Mouse (Mus musculus) midbrain, postnatal 0 days (tissue): ENCODE data around the gene Iscu. TPM values are rescaled to one million over a fixed set of nuclear protein-coding genes. Genes with fewer than 3 reads are reported as not detected.

Experiments
- ATAC-seq: fragments of 200-750 bp; cut with Nextera tagmentation; 2 replicates; pipeline ENCODE4 v1.8.0; 2017; ENCODE audit warnings: moderate number of reproducible peaks, mild to moderate bottlenecking, moderate TSS enrichment, moderate library complexity; ENCODE audit not compliant: low FRiP score
- DNase-seq: peaks from one replicate; pipeline ENCODE4 v3.0.0-alpha.2; 2015; ENCODE audit warnings: low spot score
- H3K27ac ChIP-seq: fragments of 300-500 bp; sonication (generic); 2 replicates; pipeline ENCODE4 v1.5.1; 2014; ENCODE audit warnings: low read depth, mild to moderate bottlenecking, low read length, mixed read lengths
- H3K27me3 ChIP-seq: fragments of 300-500 bp; sonication (generic); 2 replicates; pipeline ENCODE4 v1.6.1; 2014; ENCODE audit warnings: low read length, control low read depth, mixed read lengths; ENCODE audit not compliant: insufficient read depth
- H3K36me3 ChIP-seq: fragments of 300-500 bp; sonication (generic); 2 replicates; pipeline ENCODE4 v1.6.1; 2014; ENCODE audit warnings: low read length, control low read depth, mixed read lengths; ENCODE audit not compliant: insufficient read depth
- H3K4me1 ChIP-seq: fragments of 300-500 bp; sonication (generic); 2 replicates; pipeline ENCODE4 v1.6.1; 2014; ENCODE audit warnings: mild to moderate bottlenecking, control low read depth, antibody characterized with exemption, low read length, mixed read lengths; ENCODE audit not compliant: insufficient read depth
- H3K4me2 ChIP-seq: fragments of 300-500 bp; sonication (generic); 2 replicates; pipeline ENCODE4 v1.6.1; 2014; ENCODE audit warnings: low read depth, mild to moderate bottlenecking, low read length, mixed read lengths; ENCODE audit not compliant: poor library complexity, severe bottlenecking
- H3K4me3 ChIP-seq: fragments of 300-500 bp; sonication (generic); 2 replicates; pipeline ENCODE4 v1.5.1; 2014; ENCODE audit warnings: low read depth, mild to moderate bottlenecking, low read length, moderate library complexity
- H3K9ac ChIP-seq: fragments of 300-500 bp; sonication (generic); replicated peaks from 2 replicates; pipeline ENCODE4 v1.6.1; 2014; ENCODE audit warnings: mild to moderate bottlenecking, low read length, moderate library complexity, mixed read lengths; ENCODE audit not compliant: poor library complexity, severe bottlenecking
- H3K9me3 ChIP-seq: fragments of 300-500 bp; sonication (generic); 2 replicates; pipeline ENCODE4 v1.6.1; 2016; ENCODE audit warnings: low read length, control low read depth
- CTCF ChIP-seq: IDR thresholded peaks from 2 replicates; pipeline ENCODE4 v1.5.1; 2016; ENCODE audit warnings: antibody characterized with exemption, mild to moderate bottlenecking
- WGBS: fragments of 180-500 bp; shearing (Covaris S2); extraction: QIAGEN DNeasy Blood & Tissue Kit; methylation state at CpG from one replicate; pipeline ENCODE4 v1.1.7; 2014; 5-methylcytosine and 5-hydroxymethylcytosine counted together
- polyA plus RNA-seq: library from polyadenylated mRNA; unstranded; fragments of >200 nt; fragmentation: Nextera tagmentation; extraction: Ambion mirVana; gene quantifications from 2 replicates; pipeline ENCODE4 v1.2.1, GENCODE M21; 2015
- total RNA-seq: library from RNA; depleted of rRNA; stranded (reverse); fragments of >200 nt; gene quantifications from 2 replicates; pipeline ENCODE4 v1.2.3, GENCODE M21; 2014

The Iscu gene
- total and polyA plus RNA-seq, 2 experiments from 2014 or later = 65.8 to 96.9 TPM

- Histone ChIP-seq H3K27me3 (peaks cover 5% of the 10 kb centered on the region; the same call in 1 of the 2 replicates), H3K9me3 (no peaks in the 10 kb centered on the region), H3K27ac (no peak overlapping the region), H3K4me3 (no peak overlapping the region), H3K4me1 (no peaks in the 10 kb centered on the region), H3K36me3 (no peaks in the 10 kb centered on the region), H3K4me2 (no peak overlapping the region), H3K9ac (no peak overlapping the region)
- no peak for ATAC-seq
- TF ChIP-seq CTCF = no peak
- 82% methylated on average over 5 of the region's 5 CpGs for WGBS
- DNase-seq = no peak
These were observed 14.4 kb downstream of the Iscu start for GRCm38 (mm10) chr5:113786985-113787384.

GRCm38 (mm10) chr5:113788645-113789044 is 16.1 kb downstream of the Iscu start:
- H3K27ac ChIP-seq = no peak overlapping the region
- no peaks in the 10 kb centered on the region for H3K4me1 ChIP-seq
- H3K9ac ChIP-seq = no peak overlapping the region
- H3K36me3 ChIP-seq = no peaks in the 10 kb centered on the region
- DNase-seq = no peak
- no peaks in the 10 kb centered on the region for H3K9me3 ChIP-seq
- WGBS = 50% methylated on average over 6 of the region's 6 CpGs
- H3K4me2 ChIP-seq = no peak overlapping the region
- no peak overlapping the region for H3K4me3 ChIP-seq
- TF ChIP-seq CTCF = no peak
- peaks cover 5% of the 10 kb centered on the region; the same call in 1 of the 2 replicates for H3K27me3 ChIP-seq
- no peak for ATAC-seq

DNA sequence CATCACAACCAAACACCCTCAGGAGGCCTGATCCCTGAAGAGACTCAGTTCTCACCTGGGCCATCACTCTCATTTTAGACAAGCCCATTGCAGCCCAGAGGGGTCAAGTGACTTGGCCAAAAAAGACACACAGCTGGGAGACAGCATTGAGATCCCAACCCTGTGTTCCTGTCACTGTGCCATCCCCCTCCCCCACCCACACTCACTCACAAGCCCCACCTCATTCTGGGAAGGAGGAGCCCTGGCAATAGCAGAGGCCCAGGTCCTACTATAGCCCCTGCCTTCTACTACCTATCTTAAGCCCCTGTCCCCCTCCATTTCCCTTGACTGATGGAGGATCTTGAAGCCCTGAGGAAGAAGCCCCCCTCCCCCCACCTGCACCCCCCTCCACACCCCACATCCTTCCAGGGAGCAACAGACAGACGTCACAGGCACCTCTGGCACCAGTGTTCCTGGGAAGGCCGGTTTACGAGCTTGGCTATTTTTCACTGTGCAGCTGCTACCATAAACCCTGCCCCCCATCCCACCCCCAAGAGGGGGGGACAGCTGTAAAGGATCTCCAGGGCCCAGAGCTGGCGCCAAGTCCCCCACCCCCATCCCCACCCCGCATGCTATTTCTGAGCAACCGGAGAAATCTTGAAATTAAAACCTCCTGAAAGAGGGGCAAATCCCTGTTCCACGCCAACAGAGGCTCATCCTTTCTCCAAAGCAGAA is 16.7 kb downstream of the Iscu start:
- Histone ChIP-seq H3K27me3 (peaks cover 5% of the 10 kb centered on the region; the same call in 1 of the 2 replicates), H3K4me2 (no peak overlapping the region), H3K4me1 (no peaks in the 10 kb centered on the region), H3K9me3 (no peaks in the 10 kb centered on the region), H3K27ac (no peak overlapping the region), H3K9ac (no peak overlapping the region), H3K36me3 (no peaks in the 10 kb centered on the region), H3K4me3 (no peak overlapping the region)
- ATAC-seq = no peak
- TF ChIP-seq CTCF = no peak
- 50% methylated on average over 7 of the region's 7 CpGs for WGBS
- DNase-seq = no peak

DNA sequence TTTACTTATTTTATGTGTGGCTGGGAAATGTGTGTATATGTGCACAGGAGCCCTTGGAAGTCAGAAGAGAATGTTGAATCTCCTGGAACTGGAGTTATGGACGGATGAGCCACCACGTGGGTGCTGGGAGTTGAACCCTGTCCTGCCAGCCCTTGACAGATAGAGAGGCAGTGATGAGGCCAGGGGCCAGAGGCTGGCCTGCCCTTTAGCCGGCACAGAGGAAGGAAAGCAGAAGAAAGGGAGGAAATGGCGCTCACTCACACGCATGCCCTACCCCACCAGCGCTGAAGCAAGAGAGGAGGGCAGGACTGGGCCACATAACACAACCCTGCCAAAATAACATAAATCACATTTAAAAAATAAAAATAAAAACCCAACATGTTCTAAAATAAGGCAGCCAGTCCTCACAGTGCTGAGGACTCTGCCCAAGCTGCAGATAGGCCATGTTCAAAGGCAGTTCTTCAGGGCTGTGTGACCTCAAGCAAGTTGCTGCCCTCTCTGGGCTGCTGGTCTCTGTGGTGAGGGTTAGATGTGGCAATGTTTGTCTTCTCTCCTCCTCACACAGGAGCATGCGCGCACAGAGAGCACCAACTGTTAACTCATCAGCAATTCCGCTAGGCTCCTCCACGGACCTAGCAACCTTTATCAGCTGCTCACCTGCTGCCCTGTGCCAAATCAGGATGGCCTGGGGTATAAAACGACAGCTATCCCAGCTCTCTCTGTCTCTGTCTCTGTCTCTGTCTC is 18.1 kb downstream of the Iscu start:
- H3K4me1 ChIP-seq = no peaks in the 10 kb centered on the region
- H3K27ac ChIP-seq = no peak overlapping the region
- 72% methylated on average over 11 of the region's 11 CpGs for WGBS
- no peaks in the 10 kb centered on the region for H3K27me3 ChIP-seq
- no peak overlapping the region for H3K9ac ChIP-seq
- H3K4me2 ChIP-seq = no peak overlapping the region
- ATAC-seq = no peak
- no peak overlapping the region for H3K4me3 ChIP-seq
- H3K36me3 ChIP-seq = no peaks in the 10 kb centered on the region
- no peaks in the 10 kb centered on the region for H3K9me3 ChIP-seq
- no peak for DNase-seq
- TF ChIP-seq CTCF = no peak

- no peak overlapping the region for H3K9ac ChIP-seq
- ATAC-seq (no peak), DNase-seq (no peak)
- no peak overlapping the region for H3K27ac ChIP-seq
- TF ChIP-seq CTCF = no peak
- H3K4me3 ChIP-seq = no peak overlapping the region
- H3K9me3 ChIP-seq = no peaks in the 10 kb centered on the region
- no peak overlapping the region for H3K4me2 ChIP-seq
- H3K36me3 ChIP-seq = no peaks in the 10 kb centered on the region
- no peaks in the 10 kb centered on the region for H3K4me1 ChIP-seq
- 82% methylated on average over 16 of the region's 16 CpGs for WGBS
- no peaks in the 10 kb centered on the region for H3K27me3 ChIP-seq
These were observed 18.9 kb downstream of the Iscu start for GRCm38 (mm10) chr5:113791197-113792095.
